Mouse (Mus musculus) brain, adult 2 months (tissue): ENCODE measurements around the gene Mrpl44.
A peak's percentile ranks its signal among the peaks of the same experiment; 100 is the strongest.

Experiments
- DNase-seq: peaks from one replicate; pipeline ENCODE4 v3.0.0; 2011; ENCODE audit warnings: low read depth, low spot score

Mrpl44 gene

DNA sequence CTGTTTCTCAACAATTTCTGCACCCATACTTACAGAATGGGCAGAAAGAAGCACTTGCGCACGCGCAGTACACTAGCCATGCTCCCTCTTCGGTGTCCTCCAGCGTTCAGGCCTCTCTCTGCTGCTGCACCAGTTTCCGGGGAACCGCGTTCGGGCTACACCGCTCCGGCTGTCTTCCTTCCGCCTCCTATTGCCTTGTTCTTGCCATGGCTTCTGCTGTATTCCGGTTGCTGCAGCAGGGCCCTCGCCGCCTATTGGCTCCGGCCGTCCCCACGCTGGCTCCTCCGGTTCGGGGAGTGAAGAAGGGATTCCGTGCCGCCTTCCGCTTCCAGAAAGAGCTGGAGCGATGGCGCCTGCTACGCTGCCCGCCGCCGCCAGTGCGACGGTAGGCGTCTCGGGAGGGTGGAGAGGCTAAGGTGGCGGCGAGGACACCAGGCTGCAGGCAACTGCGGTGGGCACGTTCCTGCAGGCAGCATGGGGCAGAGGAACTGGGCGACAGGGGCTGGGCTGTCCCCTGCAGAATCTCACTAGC lies at the start of gene Mrpl44, which contains the start of gene Wdfy1:
Mrpl44 (plus strand) TSS at position 92 of the 532 bp plus-strand sequence.
Wdfy1 (minus strand) TSS at position 217 of the 532 bp plus-strand sequence.
- peak; percentile 99 for DNase-seq

DNA sequence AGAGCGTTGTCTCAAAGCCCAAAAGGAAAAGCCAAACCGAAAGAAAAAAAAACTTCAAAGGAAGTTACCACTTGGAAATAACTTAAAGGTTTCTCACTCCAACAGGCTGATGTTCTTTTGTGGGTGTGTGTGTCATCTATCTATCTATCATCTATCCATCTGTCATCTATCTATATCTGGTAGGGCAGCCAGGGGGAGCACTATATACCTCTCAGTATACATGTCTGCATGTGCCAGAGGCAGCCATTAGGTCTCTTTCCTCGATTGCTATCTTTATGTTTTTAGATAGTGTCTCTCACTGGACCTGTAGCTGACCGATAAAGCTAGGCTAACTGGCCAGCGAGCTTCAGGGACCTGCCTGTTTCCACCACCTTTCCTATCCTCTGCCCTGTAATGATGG lies 41.0 kb upstream of the Mrpl44 start:
- DNase-seq, result no peak

DNA sequence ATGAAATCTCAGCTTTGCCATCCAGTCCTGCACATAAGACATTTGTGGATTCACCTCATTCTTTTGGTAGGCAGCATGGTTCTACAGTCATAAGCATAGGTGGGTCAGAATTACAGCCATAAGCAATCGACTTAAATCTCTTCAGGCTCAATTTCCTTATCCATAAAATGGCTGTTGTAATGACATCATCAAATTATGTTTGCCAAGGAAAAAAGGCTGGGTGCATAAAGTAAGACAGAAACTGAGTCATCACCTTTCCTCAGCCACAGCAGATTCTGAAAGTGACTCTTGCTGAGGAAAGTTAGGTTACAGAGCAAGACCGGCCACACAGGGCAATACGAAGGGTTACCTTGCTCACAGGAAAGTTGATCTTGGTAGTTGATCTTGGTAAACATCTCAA lies 39.4 kb upstream of the Mrpl44 start:
- DNase-seq, result no peak

DNA sequence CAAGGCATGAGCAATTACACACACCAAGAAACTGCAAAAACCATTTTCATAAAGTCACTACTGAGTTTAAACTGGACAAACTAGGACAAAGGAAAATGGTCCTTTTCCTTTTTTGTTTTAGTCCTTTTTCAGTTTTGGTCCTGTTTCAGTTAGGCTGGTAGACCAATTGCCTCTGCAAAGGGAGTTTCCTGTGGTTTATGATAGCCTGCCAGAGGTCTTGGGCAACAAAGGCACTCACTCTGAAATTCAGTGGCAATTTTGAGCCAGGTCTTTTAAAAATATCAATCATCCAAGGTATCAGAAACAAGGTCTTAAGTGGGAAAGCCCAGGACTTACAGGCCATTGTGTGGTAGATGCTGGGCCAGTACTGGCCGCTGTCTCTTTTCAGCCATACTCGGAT lies 36.1 kb upstream of the Mrpl44 start:
- DNase-seq, result no peak

DNA sequence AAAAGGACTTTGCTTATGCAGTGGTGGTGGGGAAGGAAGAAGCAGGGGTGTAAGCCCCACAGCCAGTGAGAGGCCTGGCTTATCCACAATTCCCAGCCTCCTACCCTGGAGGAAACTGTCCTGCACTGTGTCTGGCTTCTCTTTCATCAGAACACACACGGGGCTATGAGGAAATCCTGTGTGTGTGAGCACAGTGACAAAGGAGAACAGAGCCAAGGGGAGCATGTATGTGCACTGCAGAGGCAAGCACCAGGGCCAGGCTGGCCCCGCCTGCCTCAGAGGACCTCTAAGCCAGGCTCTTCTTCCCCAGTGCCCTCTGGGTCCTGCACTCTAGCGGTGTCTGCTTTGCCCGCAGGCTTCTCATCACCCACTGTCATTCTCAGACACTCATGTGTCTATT lies 34.8 kb upstream of the Mrpl44 start:
- no peak for DNase-seq

DNA sequence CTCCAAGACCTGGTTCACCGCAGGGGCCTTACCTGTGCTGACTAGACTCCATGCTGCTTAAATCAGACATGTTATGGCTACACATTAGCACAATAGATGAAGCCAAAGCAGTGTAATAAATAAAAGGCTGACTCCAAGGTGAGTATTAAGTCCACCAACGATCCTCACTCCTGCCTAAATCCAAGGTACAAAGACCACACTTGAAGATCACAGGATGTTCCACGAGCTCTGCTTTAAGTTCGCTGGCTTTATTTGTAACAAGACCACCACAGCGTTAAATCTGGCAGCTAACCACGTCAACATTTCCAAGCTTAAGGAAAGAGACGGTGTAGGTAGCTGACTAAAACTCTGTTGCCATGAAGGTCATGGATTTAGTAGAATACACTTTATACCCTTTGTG lies 32.9 kb upstream of the Mrpl44 start:
- no peak for DNase-seq

DNA sequence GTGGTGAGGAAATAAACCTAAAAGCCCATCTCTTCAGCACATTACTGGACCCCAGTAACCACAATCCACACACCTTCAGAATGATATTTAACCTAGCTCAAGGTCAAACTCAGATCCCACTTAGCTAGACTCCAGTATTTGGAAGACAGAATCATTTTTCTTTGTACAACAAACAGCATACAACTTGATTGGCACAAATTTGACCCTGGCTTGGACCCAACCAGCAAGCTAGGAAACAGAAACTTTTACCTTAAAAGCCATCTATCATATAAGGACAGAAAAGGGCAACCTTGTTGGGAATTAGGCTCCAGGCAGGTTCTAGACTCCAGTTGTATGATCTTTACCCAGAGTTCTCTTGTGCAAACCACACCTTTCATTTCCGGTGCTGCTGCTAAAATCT lies 32.4 kb upstream of the Mrpl44 start:
- DNase-seq, result no peak

DNA sequence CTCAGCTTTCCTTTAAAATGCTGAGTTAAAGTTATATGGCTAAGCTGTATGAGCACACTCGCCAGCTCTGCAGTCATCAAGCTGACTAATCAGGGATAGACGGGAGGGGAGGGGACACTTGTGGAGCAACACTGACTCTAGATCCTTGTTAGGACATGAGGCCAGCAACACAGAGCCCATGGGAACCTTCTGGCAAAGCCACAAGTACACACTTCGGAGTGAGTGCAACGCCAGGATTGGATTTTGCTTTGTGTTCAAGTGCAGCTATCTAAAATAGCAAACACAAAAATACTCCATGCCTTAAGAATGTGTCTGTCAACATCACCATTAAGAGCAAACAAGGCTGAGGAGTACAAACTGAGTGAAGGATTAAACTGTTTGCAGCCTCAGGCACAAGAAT lies 29.8 kb upstream of the Mrpl44 start:
- DNase-seq, result no peak

DNA sequence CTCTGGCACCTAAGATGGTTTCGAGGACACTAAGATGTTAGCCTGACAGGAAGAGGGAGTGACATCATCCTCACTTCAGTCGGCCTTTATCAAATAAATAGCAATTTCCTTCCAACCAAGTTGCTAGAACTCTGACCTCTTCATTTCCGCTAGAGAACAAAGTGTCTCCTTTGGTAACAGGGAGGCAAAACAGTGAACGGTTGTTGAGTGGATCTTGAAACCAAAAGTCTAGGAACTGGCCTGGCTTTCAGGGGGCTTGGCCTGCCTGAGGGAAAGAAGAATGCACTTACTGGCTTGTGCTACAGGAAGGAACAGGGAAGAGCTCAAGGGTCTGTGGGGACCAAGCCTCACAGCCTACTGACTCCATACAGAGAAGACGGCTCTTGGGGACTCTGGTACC lies 24.6 kb upstream of the Mrpl44 start:
- no peak for DNase-seq

DNA sequence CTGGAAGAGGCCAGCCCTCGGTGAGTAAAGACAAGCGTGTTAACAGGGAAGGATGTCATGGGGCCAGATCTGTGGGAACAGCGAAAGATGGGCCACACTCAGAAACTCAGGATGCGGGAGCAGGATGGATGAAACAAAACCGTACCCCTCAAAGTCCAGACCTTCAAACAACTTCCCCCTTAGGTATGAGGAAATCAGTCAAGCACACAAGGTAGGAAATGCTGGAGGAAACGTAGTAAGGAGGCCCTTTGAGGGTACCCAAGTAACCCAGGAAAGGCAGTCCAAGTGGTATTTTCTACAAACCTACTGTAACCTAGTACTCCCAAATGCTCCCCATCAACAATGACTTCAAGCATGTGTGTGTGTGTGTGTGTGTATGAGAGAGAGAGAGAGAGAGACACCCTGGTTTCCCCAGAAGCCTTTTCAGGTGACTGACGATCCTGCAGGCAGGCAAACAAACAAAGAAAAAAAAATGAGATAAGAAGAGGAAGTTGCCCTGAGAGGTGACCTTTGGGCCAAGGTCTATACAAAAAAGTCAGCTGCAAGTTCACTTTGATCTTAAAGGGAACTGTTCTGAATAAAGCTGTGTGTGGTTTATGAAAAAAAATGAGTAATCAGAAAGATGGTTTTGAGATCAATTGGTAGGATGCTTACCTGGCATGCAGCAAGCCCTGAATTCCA lies 23.7 kb upstream of the Mrpl44 start:
- no peak for DNase-seq

DNA sequence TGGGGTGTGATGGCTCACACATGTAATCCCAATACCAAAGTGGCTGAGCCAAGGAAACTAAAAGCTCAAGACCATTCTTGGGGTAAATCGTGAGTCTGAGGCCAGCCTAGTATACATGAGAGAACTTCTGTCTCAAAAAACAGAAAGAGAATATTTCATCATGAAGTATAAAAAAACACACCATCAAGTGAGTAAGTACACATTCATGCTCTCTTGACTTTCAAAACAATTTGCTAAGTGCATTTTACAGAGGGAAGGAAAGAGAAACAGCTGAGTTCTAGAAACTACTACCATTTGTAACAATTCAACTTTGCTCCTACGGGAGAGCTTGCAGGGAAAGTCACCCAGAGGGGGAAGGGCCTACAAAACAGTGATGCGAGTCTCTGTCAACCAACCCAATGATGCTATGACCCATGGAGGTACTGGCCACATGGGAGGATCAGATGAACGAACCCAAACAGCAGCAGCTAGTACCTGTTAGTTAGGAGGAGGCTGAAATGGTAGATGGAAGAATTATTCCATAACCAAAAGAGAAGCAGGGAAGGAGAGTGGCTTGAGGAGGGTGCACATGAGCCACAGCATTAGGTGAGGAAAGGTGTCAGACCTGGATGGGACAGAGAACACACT lies 23.0 kb upstream of the Mrpl44 start:
- DNase-seq, result no peak

DNA sequence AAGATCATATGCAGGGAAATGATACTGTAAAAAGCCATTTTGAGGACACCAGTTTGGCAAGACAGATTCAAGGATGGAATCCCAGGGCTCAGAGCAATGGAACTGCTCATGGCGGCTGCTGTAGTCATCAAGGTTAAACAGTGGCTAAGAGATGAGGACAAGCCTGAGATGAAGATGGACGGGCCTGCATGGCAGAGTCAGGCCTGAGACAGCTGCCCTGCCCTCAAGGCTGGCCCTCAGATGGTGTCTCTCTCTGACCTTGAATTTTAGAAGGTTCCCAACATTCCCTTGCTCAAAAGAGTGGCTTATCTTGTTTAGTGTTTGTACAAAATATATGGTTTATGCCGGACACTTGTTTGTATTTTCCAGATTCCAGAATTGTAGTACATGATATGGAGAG lies 22.4 kb upstream of the Mrpl44 start:
- DNase-seq, result no peak

DNA sequence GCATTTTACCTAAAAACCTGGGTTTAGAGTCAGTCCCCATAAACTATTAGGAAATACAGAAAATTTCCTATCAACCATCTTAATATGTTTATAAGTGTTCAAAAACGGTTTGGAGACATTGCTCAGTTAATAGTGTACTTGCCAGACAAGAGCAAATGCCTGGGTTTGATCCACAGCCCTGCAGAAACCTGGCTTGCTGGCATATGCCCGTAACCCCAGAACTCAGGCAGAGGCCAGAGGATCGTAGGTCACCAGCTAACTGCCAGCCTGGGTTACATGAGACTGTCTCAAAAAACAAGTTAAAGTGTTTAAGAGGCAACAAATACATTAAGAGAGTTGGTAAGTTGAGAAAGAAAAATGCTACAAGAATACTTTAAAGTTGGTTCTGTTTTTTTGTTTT lies 20.9 kb upstream of the Mrpl44 start:
- no peak for DNase-seq

DNA sequence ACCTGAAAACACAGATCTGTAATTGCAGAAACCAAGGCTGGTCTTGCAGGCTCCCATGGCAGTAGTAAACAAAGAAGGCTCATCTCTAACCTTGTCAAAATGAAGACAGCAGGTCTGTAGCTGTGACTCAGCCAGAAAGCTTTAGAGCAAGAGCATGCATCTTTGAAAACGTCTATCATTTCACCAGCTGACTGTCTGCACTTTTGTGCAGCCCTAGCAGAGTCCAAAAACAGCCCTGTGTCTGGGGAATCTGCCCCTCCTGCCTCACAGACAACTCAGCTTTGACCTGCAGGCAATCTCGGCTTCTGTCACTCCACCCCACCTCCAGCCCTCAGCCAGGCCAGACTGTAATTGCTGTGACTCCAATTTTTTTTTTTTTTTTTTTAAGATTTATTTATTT lies 20.4 kb upstream of the Mrpl44 start:
- DNase-seq, result no peak

DNA sequence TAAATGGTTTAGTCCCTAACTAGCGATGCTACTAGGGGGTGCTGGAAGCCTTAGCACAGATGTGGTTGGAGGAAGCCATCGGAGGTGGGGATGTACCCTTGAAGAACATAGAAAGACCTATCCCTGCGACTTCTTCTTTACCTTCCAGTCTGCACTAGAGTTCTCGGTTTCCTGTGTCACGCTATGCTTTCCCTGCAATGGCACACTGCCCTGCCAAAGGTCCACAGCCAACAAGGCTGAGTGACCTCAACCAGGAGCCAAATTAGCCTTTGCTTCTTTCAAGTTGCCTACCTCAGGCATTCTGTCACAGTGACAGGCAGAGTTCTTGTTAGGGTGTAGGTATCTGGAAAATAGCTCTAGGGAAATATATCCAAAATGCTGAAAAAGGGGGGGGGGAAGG lies 19.4 kb upstream of the Mrpl44 start:
- DNase-seq, result no peak

DNA sequence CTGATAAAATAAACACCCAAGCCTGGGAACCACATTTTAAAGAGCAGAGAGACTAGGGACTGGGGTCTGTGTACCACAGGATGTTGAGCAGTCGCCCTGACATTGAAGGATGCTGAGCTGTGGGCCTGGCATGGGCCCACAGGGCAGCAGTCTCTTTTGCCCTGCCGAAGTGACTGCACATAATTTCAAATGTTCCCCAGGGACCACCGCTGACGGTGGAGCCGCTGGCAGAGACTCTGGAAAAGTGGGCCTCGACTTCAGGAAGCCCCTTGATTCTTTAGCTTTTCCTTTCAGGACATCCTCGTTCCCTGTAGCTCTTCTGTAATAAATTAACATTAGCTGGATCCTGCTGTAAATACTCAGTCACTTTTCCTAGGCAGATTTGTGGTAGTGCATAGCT lies 18.7 kb upstream of the Mrpl44 start:
- no peak for DNase-seq

DNA sequence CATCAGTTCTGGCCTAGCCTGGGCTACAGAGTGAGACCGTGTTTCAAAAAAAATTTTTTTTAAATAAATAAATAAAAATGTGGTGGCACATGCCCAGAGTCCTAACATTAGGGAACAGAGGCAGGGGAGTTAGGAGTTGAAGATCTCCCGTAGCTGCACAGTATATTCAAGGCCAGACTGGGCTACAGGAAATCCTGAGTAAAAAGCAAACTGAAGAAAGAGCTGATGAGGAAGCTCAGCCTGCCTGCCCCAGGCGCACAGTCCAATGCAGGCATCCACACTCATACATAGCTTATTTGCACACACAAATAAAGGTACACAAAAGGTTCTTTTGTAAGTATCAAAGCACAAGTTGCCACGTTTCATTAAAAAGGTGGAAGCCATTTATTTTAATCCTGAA lies 18.2 kb upstream of the Mrpl44 start:
- no peak for DNase-seq

DNA sequence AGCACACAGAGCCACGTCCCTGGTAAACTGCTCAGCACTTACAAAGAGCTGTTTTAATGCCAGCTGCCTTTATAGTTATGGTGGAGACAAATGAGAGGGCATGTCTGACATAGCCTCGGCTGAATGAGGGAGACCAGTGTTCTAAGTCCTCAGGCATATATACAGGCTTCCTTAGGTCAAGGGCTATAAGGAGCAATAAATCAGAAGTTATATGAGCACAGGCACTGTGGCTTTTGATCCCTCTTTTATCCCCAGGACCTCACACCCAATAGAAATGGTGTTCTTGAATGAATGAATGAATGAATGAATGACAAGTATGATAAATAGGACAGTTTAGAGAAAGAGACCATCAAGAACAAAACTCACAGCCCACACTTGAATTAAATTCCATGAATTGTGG lies 16.8 kb upstream of the Mrpl44 start:
- no peak for DNase-seq

DNA sequence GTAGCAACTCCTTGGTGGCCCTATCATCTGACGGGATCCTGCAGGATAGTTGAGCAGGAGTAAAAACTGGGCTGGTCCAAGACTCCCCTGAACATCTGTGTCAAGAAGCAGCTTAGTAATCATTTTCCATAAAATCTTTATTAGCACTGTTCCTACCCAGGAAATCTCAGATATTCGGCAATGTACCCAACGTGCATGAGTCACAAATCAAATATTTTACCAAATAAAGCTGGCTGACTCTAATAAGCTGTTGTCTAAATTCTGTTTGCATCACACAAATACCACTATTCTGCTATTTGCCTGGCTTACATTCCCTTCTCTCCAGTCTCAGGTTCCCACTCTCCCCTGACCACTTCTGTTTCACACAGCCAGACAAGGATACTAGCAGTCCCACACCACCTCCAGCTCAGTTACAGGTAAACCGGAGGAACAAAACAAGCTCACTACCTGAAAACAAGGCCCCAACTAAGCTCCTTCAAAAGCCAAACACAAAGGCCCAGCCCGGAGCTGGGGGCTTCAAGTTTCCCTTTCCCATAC lies 16.3 kb upstream of the Mrpl44 start:
- no peak for DNase-seq

DNA sequence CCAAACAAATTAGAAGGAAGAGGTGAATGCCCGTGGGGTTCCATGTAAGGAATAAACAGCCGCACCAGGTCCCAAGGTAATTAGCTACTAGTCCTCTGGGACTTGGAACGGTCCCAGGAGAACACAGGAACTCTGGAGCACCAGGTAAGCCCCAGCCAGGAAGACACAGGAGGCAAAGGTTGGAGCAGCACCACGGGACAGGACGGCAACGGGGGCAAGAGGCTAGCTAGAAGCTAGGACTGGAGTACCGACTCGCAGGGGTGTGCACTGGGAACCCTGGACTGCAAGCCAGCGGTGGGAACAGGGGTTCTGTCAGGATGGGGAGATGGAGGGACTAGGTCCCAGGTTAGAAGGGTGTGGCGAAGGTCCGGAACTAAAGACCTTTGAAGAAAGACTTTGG lies 15.2 kb upstream of the Mrpl44 start:
- no peak for DNase-seq

DNA sequence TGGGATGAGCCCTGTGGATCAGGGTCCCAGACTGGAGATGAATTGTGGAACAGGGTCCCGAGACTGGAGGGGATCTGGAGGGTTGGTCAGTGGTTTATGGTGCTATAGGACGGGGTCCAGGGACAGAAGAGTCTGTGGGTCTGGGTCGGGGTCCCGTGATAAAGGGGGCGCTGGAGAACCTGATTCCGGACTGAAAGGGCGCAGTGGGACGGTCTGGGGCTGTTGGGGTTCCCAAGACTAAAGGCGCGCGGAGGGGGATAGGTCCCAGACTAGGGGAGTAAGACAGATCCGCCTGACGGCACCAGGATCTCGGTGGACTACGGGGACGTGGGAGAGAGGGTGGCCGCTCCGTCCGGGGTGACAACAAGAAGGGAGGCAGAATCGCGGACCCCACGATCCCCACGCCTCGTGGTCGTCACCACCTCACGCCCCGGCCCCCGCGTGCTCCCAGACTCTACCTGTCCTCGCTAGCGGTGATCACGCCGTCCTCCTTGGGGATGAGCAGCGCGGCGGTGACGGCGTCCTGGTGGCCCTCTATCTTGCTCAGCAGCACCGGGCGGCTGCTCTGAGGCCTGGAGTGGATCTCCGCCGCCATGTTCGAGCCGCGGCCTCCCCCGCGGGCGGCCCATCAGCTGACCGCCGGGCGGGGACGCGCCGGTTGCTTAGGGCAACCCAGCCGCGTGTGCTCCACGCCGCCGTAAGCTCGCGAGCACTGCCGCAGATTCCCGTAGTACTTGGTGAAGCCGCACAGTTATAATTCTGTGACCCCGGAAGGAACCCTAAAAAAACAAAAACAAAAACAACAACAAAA lies 14.5 kb upstream of the Mrpl44 start:
- peak; percentile 95 for DNase-seq

DNA sequence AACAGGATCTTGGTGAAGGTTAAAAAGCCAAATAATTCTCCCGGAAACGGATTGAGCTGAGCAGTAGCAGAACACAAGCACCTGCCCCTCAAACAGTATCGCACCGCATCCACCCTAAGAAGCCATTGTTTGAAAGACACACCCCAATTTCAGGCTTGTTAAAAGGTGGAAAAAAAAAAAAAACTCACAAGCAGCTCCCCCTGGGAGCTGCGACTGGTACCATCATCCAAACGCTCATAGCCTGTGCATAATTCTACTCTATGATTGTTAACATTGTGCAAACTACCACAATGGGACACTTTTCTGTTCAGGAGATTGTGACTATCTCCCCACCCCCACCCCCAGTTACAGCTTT lies 13.9 kb upstream of the Mrpl44 start:
- no peak for DNase-seq
